Mouse (Mus musculus): ENCODE results near the gene Brip1.

Brip1 gene

DNA sequence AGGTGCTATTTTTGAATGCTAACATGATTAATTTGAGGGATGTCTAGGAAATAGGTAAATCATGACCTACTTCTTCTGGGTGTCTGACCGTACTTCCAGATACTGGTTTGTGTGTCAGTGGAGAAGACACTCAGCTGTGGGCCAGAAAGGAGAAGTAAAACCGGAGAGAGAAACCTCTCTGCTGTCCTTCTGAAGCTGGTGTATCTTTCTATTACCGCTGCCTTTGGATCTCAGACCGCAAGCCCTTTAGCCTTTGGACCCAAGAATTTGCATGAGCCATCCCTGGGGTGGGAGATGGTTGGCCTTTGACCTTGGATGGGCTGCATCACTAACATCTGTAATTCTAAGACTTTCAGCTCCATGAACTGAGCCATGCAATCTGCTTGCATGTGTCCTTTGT is 93.7 kb downstream of the Brip1 start:
- no peak for DNase-seq (ENCODE audit: low spot score in 2 of 2)

DNA sequence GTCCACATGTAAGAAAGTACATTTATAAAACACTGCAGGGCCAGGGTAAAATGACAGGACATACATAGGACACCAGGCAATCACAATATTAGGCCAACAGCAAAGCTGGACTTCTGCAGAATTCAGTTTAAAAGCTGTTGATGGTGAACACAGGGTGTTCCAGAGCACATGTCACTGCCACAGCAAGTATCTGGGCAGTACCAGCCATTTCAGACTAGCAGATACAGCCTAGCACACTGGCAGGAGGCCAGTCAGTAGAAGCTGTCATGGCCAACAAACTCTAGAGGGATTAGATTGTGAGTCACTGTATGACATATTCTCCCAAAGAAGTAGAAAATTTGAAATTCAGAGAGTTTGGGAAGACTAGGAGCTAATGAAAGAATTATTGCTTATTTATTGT is 94.4 kb downstream of the Brip1 start:
- DNase-seq (ENCODE audit: low spot score in 2 of 2) = no peak

DNA sequence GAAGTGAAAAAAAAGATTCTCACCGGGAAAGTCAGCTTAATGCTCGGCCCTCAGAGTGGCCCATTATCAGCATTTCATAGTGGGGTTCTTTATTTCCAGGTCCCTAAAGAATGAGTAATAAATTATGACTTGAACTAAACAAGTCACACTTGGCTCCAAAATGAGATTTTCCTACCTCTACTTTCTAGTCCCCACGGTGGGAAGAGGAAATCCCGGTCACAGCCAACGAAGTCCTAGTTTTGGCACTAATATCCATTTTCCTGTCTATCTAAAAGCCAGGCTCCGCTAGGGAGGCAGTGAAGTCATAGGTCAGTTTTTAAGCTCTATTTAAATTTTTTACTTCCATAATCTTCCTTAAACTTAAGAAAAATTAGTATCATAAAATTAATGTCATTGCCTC is 99.8 kb downstream of the Brip1 start:
- DNase-seq (ENCODE audit: low spot score in 2 of 2) = no peak

DNA sequence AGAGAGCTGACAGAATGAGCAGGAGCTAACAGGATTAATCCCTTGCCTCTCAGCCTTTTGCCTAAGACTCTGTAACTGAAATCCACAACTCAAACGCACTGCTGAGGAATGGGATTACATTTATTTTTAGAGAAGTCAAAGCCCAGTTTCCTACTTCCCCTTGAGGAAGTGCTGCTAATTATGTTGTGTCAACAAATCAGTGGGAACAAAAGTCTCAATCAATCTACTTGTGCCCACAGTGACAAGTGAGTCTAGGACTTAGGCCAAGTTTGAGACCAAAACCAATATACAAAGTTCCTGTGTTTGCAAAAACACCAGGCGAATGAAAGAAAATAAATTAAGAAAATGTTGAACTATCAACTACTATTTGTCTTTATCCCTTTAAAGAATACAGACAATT is 101.7 kb downstream of the Brip1 start:
- DNase-seq (ENCODE audit: low spot score in 2 of 2) = no peak

DNA sequence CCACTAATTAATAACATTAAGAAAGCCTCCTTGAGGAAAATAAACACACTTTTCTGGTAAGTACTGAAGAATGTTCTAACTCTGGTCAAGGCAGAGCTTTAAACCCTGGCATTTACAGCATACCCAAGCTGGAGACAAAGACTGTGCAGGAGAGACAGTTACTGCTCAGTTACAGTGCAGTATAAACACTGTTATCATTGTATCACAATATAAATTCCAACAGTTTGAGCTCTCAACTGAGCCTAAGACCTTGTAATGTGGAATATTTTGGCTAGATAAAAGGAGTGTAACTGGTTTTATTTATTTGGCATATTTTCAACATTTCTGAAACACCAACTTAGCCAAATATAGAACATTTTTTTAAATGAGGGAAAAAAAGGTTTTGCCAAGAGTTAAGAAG is 112.2 kb downstream of the Brip1 start:
- DNase-seq (ENCODE audit: low spot score in 2 of 2) = no peak

DNA sequence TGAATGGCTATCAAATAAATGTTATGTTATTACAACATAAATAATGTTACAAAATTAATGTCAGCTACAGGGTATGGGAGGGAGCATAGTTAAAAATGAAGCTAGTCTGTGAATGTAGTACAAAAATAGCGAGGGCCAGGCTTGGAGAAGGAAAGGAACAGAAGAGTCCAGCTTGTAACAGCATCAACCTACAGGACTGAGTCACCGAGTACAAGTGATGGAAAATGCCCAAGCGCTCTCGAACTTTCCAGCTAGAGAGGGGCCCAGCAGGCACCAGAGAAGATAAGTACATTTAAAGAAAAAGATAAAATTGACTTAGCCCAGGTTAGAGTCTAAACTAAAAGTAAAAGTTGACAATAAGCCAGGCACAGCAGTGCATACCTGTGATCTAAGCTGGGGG is 116.5 kb downstream of the Brip1 start:
- peak; percentile 12 to 24 for DNase-seq (ENCODE audit: low spot score in 2 of 2)

DNA sequence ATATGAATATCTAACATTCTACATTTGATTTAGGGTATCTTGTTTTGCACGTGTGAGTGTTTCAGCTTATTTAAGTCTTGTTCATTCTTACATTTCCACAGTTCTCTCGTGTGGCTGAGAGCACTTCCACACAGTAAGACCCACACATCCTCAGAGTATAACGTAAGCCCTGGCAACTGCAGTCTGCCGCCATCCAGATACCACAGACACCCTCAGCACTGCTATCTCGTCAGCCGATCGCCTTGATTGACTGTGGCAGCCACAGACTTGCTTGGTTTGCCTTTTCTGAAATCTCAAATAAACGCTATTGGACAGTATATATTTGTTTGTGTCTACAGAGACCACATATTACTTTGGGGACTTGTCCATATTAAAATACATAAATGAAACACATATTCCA is 123.0 kb downstream of the Brip1 start:
- DNase-seq (ENCODE audit: low spot score in 2 of 2) = no peak

DNA sequence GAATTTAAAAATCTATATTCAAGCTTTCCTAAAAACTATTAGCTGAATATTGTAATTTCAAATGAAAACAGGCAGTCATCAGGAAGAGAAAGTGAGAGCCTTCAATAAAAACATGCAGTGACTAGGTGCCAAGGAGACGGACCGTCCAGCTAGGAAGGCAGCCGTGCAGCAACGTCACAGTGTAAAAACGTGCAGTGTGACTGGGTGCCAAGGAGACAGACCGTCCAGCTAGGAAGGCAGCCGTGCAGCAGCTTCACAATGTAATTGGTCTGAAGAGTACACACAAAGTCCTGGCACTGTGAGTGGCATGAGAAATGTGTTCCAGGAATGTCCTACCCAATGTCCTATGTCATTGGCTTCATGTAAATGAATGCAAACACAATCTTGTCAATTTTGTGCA is 124.0 kb downstream of the Brip1 start:
- no peak for DNase-seq (ENCODE audit: low spot score in 2 of 2)

DNA sequence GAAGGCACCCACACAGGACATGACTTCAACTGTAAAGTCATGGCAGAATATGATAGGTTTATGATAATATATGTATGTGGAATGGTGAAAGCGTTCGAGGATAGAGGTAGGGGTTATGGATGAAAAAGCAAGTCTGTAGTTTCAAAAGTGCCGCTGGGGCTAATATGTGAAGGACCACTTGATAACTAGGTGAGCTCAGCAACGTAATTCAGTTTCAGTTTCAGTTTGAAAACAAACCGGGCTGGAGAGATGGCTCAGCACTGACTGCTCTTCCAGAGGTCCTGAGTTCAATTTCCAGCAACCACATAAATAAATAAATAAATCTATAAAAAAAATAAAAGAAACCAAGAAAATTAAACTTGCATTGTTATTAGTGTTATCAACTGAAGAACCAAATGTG is 124.6 kb downstream of the Brip1 start:
- no peak for DNase-seq (ENCODE audit: low spot score in 2 of 2)

DNA sequence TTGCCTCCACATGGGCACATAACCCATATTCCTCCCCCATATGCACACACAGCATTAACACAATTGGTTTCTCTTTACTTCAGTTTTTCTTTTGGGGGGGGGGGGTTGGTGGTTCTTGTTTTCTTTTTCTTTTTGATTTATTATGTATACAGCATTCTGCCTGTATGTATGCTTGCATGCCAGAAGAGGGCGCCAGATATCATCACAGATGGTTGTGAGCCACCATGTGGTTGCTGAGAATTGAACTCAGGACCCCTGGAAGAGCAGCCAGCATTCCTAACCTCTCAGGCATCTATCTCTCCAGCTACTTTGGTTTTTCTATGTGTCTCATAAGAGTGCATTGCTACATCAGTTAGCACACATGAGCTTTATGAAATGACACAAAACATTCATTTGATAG is 125.6 kb downstream of the Brip1 start:
- DNase-seq (ENCODE audit: low spot score in 2 of 2) = no peak

DNA sequence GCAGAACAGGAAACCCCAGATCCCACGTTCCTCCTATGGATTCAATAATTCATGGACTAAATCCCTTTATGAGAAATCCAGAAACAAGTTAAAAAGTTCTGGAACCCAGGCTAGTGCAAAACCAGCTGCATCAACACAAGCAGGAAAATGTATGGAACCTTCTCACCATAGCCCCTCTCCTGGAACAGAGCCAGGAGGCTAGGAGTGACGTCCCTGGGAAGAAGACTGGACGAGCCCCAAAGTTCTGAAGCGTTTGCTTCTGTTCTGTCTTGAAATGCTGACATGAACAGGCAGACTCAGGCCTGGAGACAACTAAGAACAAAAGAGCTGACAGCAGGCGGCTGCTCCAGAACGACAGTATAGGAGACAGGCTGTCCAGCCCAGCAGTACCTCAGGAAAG is 132.3 kb downstream of the Brip1 start:
- DNase-seq (ENCODE audit: low spot score in 2 of 2) = no peak

DNA sequence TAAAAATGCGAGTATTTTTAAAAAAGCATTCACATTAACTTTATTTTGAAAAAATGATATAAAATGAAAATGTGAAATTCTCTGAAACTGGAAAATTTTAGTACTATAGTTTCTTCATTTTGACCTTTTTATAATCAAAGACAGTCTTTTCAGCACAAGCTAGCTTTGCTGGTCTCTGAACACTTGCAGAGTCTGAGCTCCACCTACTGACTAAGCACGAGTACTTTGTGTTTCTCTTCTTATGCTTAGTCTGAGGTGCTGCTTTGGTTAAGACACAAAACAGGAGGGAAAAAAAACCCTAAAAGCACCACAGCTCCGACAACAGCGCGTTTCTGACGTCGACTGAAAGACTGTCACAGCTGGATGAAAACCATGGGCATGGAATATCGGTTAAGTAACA is 133.8 kb downstream of the Brip1 start:
- DNase-seq (ENCODE audit: low spot score in 2 of 2) = no peak

DNA sequence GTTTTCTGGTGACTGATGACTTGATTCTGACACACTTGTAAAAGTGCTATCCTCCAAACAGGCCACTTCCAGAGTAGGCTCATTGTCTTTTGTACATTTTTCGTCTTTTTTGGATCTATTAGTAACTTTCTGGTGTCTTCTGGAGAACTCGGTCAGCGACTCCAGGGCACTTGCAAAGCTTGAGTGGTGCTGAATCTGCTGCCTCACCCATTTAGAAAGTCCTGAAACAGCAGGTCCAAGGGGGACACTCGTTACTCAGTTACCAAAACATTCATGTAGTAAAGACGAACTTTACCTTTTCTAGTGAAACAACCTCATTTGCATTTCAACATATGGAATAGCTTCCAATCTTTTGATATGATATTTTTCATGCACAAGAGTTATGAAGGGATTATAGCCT is 136.1 kb downstream of the Brip1 start:
- no peak for DNase-seq (ENCODE audit: low spot score in 2 of 2)

DNA sequence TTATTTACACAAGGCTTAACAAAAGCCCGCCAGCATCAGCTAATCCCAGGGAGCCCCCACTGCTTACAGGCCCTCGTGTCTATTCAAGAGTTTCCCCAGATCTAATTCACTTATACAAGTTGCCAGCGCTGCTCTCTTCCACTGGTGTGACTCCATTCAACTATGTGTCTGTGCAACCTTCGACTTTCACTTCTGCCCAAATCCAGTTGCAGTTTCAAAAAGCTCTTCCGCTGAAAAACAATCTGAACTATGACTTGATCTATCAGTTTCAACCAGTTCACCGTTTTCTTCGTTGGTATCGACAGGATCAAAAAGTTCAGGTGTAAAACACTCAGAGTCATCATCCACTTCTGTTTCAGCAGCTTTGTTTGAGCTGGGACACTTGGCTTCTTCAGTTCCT is 139.8 kb downstream of the Brip1 start:
- no peak for DNase-seq (ENCODE audit: low spot score in 2 of 2)

DNA sequence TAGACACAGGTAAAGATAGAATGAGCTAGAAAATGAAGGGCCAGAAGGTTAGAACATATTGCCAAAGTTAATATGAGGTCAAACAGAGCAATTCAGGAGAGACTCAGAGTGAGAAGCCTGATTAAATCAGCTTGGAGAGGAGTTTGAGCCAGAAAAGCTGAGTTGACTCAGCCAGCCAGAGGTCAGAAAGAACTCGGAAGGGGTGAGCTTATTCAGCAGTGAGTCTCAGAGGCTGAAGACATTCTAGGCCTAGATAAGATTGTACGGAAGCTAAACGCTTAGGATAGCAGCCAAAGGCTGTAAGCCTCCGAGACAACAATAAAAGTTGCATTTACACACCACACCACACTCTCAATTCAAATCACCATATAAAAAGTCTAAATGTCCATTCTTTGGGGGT is 141.9 kb downstream of the Brip1 start:
- no peak for DNase-seq (ENCODE audit: low spot score in 2 of 2)

DNA sequence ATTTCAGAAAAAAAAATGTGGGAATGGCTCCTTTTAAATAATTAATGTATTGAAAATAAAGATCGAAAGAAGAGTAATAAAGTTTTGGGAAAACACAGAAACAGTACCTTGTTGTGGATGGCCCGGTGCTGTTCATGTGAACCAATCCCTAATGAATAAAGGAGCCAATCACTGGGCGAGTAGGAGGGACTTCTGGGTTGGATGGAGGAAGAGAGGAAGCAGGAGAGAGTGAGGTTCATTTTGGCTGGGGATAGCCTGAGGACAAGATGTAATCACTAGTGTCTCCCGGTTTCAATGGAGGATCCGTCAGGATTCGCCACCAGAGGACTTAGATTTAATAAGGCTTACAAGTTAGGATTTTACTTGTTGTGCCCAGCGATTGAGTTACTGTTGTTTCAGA is 145.2 kb downstream of the Brip1 start:
- DNase-seq (ENCODE audit: low spot score in 2 of 2) = no peak

DNA sequence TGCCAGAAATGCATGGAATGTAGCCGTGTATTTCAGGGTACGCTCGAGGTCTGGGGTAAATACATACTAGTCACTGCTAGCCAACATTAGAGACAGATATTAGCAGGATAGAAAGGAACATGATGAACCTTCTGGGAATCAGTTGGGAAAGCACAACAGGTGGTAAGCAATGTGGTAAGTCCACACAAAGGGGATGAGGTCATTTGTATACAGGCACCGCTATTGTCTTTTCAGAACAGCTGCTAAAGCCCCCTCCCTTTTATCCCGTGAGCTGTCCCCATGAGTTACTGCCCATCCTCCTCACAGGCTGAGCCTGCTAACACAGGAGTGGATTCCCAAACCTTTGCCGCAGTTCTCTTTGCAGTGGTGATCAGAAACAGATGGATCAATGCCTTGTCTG is 149.6 kb downstream of the Brip1 start:
- DNase-seq (ENCODE audit: low spot score in 2 of 2) = no peak

DNA sequence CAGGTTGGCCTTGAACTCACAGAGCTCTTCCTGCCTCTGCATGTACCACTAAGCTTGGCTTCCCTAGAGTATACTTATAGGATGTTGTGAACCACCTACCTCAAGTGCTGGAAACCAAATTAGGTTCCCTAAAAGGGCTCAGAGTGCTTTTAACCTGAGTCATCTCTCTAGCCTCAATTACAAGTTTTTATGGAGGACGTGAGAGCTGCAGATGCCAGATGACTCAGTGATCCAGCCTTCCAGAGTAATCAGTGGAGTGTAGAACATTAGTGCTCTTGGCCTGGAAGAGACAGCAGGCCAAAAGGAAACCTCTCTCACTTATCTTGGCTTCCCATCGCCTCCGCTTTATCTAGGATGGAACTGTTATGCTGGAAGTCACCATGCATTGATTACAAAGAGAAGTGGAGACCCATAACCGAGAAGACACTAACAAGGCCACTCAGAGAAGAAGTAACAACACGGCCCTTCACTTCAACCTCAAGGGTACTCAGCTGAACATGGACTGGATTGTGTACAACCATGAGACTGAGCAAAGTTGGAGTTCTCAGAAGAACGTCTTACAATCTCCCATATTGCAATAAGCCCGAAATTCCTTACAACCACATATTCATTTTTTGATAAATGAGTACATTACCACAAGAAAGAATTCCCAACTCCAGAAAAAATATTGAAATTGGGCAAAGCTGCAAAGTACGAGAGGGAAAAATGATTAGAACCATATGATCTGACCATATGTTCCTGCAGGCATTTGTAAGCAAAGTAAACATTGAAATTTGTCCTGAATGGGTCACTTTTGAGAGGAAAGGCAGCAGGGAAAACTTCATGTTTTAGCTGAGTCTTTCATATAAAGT is 150.3 kb downstream of the Brip1 start:
- DNase-seq (ENCODE audit: low spot score in 2 of 2) = no peak

DNA sequence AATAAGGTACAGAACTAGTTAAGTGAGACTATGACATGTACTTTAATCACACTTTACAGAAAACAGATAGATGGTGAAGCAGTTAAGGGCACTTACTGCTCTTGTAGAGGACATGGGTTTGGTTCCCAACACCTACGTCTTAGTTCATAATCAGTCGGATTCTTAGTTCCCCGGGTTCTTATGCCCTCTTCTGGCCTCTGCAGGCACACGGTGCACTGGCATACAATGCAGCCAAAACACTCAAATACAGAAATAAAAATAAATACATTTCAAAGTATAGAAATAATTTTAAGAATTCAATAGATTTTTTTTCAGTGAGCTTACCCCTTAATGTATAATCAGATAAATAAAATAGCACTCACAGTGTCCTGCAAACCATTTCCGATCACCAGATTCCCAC is 161.0 kb downstream of the Brip1 start:
- DNase-seq (ENCODE audit: low spot score in 2 of 2) = no peak

DNA sequence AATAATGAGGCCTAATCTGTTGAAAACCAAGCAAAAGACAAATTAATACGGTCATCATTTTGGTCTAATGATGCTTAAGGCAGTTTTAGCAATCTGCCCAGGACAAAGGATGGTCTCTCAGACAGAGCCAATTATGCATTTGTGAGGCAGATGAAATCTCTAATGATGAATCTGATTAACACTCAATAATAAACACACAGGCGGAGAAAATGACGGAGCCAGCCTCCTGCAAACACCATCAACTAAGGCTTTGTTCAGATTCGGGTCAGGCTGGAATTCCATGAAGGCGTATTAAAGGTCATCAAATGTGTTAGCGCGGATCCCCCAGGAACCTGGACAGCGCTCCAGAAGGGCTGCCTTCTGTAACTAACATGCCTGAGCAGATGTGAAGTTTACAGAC is 161.6 kb downstream of the Brip1 start:
- no peak for DNase-seq (ENCODE audit: low spot score in 2 of 2)

DNA sequence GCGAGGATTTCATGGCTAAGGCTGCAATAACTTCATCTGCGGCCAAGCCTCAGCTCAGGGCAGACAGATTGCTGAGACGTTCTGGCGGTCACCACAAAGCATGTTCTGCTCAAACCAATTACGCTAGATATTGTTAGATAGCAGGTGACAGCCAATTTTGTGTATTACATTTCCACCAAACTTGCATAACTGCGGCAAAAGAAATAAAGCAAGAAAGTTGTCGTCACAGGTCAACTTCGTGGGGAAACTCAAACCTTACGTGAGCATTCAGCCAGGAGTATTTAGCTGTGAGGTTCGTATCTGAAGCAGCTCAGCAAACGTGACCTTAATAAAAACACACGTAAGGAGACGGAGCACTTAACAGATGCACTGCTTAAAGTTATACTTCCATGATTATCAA is 162.3 kb downstream of the Brip1 start:
- no peak for DNase-seq (ENCODE audit: low spot score in 2 of 2)

DNA sequence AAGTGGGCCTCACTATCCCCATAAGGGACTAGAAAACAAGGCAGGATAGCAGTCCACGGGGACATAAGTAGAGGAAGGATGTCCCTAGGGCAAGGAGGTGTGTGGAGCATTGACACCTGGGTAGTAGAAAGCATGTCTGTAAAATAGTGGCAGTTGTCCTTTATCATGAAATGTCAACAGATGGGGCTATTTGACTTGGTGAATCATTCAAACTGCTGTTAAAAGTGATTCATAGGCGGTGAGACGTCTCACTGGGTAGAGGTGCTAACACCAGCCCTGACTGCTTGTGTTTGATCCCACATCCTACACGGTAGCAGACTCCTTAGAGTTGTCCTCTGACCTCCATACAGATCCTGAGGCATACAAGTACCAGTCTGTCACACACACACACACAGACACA is 168.1 kb downstream of the Brip1 start:
- no peak for DNase-seq (ENCODE audit: low spot score in 2 of 2)

DNA sequence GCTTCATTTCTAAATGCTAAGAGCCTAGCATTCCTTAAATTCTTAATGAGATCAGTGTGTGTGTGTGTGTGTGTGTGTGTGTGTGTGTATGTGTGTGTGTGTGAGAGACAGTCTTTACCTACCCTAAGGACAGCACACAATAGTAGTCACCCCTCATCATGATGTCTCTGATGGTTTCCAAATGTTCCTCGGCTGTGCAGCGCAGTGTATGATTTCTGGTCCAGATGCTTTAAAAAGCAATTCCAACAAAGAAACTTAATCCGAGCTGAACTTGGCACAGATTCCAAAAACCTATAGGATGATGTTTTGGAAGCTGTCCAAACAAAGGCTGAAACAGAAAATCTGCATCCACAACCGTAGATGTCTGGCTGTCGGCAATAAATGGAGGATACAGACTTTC is 173.0 kb downstream of the Brip1 start:
- DNase-seq (ENCODE audit: low spot score in 2 of 2) = no peak

DNA sequence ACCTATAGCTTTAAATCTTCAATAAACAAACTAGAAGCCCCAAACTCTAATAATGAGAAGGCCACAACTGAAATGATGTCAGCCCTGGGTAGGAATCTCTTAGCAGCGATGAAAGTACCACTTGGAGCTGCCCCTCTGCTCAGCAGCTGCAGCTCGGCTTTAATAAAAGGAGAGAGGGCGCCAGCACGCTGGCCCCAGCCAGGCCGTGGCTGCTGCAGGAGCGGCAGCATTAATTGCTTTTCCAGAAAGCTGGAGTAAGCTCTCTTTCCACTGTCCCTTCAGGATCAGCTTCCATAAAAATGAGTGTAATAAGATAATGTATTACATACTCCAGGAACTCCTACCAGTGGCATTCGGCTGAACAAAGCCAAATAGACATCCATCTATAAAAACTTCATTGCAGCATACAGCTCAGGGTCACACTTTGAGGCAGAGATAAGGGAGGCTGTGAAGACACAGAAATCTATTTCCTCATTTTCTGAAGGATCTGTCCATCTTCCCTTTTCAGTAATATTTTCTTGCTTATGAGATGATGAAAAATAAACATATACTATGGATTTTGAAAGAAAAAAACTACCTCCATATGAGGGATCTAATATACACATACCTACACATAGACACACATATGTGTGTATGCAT is 174.3 kb downstream of the Brip1 start:
- no peak for DNase-seq (ENCODE audit: low spot score in 2 of 2)
